Comparison of ENCODE assay signal across 20 mouse cellular contexts in the genomic region with DNA sequence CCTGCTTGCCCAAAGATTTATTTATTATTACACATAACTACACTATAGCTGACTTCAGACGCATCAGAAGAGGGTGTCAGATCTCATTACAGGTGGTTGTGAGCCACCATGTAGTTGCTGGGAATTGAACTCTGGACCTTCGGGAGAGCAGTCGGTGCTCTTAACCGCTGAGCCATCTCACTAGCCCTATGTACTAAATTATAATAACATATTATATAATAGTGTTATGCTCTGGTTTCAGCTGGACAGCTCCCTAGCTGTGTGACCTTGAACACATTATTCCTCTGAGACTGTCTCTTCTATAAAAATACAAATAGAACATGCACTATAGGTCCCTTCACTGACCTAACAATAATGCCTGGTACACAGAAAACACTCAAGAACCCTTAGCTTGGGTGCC. TPM values are rescaled to one million over a fixed set of nuclear protein-coding genes. Genes with fewer than 3 reads are reported as not detected.
DNase-seq lines count a peak whose midpoint lies in the region; ATAC-seq lines count a peak whose summit lies in the region.
"Had no signal": no experiment of that assay in that cellular context is flagged by ENCODE, and none has a peak within 500 bp of the region (broad histone marks: within the 10 kb centered on the region; RNA-seq: fewer than 3 reads in every experiment).

No protein-coding gene starts in this region.

- ATAC-seq in heart, embryonic 11.5 days (replicated peaks; ENCODE audit: insufficient number of reproducible peaks, low FRiP score, low TSS enrichment): no peak
- no peak for ATAC-seq in midbrain, embryonic 11.5 days (ENCODE audit: low FRiP score)
- ATAC-seq in midbrain, embryonic 15.5 days (replicated peaks): no peak
- ATAC-seq: activated CD4-positive, CD25-positive, alpha-beta regulatory T cell, adult 4 months; CD4-positive, CD25-positive, alpha-beta regulatory T cell, adult 4 months; Patski had no signal

- H3K9me3 ChIP-seq in heart, embryonic 11.5 days (replicated peaks; ENCODE audit: control insufficient read depth, low read length): no peaks in the 10 kb centered on the region
- no peaks in the 10 kb centered on the region for H3K9me3 ChIP-seq in midbrain, embryonic 11.5 days (ENCODE audit: control insufficient read depth, low read length)
- H3K9me3 ChIP-seq in midbrain, embryonic 15.5 days: no peaks in the 10 kb centered on the region
- H3K9me3 ChIP-seq: G1E had no signal

- H3K27me3 ChIP-seq in heart, embryonic 11.5 days (ENCODE audit: control insufficient read depth, insufficient read depth, low read length): no peaks in the 10 kb centered on the region
- H3K27me3 ChIP-seq in midbrain, embryonic 11.5 days (ENCODE audit: control insufficient read depth, insufficient read depth, low read length): no peaks in the 10 kb centered on the region
- H3K27me3 ChIP-seq in midbrain, embryonic 15.5 days (replicated peaks): no peaks in the 10 kb centered on the region
- H3K27me3 ChIP-seq: Patski had no signal

- no peak overlapping the region for H3K27ac ChIP-seq in heart, embryonic 11.5 days (ENCODE audit: low read depth, low read length)
- no peak overlapping the region for H3K27ac ChIP-seq in midbrain, embryonic 11.5 days (ENCODE audit: low read depth, low read length)
- H3K27ac ChIP-seq in midbrain, embryonic 15.5 days: no peak overlapping the region

- no peak overlapping the region for H3K4me2 ChIP-seq in heart, embryonic 11.5 days
- H3K4me2 ChIP-seq in midbrain, embryonic 11.5 days: no peak overlapping the region
- no peak overlapping the region for H3K4me2 ChIP-seq in midbrain, embryonic 15.5 days

- H3K9ac ChIP-seq in heart, embryonic 11.5 days (ENCODE audit: low read depth, low read length): no peak overlapping the region
- H3K9ac ChIP-seq in midbrain, embryonic 11.5 days (ENCODE audit: low read length): no peak overlapping the region
- H3K9ac ChIP-seq in midbrain, embryonic 15.5 days: no peak overlapping the region

- peak; percentile 55 for DNase-seq in heart, adult 11 months
- peak; percentile 69 for DNase-seq in midbrain, embryonic 11.5 days (ENCODE audit: low spot score, missing footprints)
- DNase-seq: adrenal gland, adult 2 months; adrenal gland, adult 8-10 months; adrenal gland, postnatal 10 days; adrenal gland, postnatal 14 days; adrenal gland, postnatal 25 days; adrenal gland, postnatal 36 days; B cell, adult 2 months; cerebellum, adult 11 months; cerebellum, adult 11-12 months; cerebellum, adult 18-20 months had no signal

- no peaks in the 10 kb centered on the region for H3K36me3 ChIP-seq in heart, embryonic 11.5 days (ENCODE audit: control insufficient read depth, insufficient read depth, low read length)
- no peaks in the 10 kb centered on the region for H3K36me3 ChIP-seq in midbrain, embryonic 11.5 days (ENCODE audit: control insufficient read depth, insufficient read depth, low read length)
- H3K36me3 ChIP-seq in midbrain, embryonic 15.5 days (replicated peaks): no peaks in the 10 kb centered on the region
- H3K36me3 ChIP-seq: G1E had no signal

- peaks cover 26% of the 10 kb centered on the region for H3K4me1 ChIP-seq in heart, embryonic 11.5 days (ENCODE audit: control insufficient read depth, insufficient read depth, low read length)
- peaks cover 7% of the 10 kb centered on the region; the same call in 1 of the 2 replicates for H3K4me1 ChIP-seq in midbrain, embryonic 11.5 days (ENCODE audit: control insufficient read depth, insufficient read depth, low read length)
- H3K4me1 ChIP-seq in midbrain, embryonic 15.5 days: peaks cover 9% of the 10 kb centered on the region; the same call in 1 of the 2 replicates

- 89% methylated on average over 4 of the region's 4 CpGs for WGBS in heart, embryonic 11.5 days (ENCODE audit: insufficient replicate concordance)
- 94% methylated on average over 4 of the region's 4 CpGs for WGBS in midbrain, embryonic 11.5 days
- WGBS in midbrain, embryonic 15.5 days: 97% methylated on average over 4 of the region's 4 CpGs

- H3K4me3 ChIP-seq in heart, embryonic 11.5 days (ENCODE audit: low read depth, low read length): no peak overlapping the region
- no peak overlapping the region for H3K4me3 ChIP-seq in midbrain, embryonic 11.5 days (ENCODE audit: low read depth, low read length)
- no peak overlapping the region for H3K4me3 ChIP-seq in midbrain, embryonic 15.5 days

RNA-seq across cellular contexts. Expression of gene Col1a1, which starts 11.0 kb away (rescaled TPM):
- polyA plus RNA-seq in heart, embryonic 11.5 days (2014; fragmentation: Nextera tagmentation; extraction: Ambion mirVana): 129 and 157 TPM in 2 replicates
- 128 and 136 TPM in 2 replicates for polyA plus RNA-seq in midbrain, embryonic 11.5 days (2014; fragmentation: Nextera tagmentation; extraction: Ambion mirVana)
- polyA plus RNA-seq in midbrain, embryonic 15.5 days (2015; fragmentation: Nextera tagmentation; extraction: Ambion mirVana): 82.7 and 92.9 TPM in 2 replicates
- polyA plus RNA-seq: G1E had no signal

RNA-seq across cellular contexts. Expression of gene Hils1, which starts 42.4 kb away (rescaled TPM):
- polyA plus RNA-seq in heart, embryonic 11.5 days (2014; fragmentation: Nextera tagmentation; extraction: Ambion mirVana): 0.24 TPM in 1 of 2 replicates, not detected in the other
- polyA plus RNA-seq in midbrain, embryonic 11.5 days (2014; fragmentation: Nextera tagmentation; extraction: Ambion mirVana): not detected in 2 replicates
- not detected in 2 replicates for polyA plus RNA-seq in midbrain, embryonic 15.5 days (2015; fragmentation: Nextera tagmentation; extraction: Ambion mirVana)
- polyA plus RNA-seq: activated CD4-positive, CD25-positive, alpha-beta regulatory T cell, adult 4 months; adrenal gland, adult 2 months; brain, embryonic 14.5 days; C2C12; CD4-positive, CD25-positive, alpha-beta regulatory T cell, adult 4 months; G1E; Patski had no signal

RNA-seq across cellular contexts. Expression of gene Sgca, which starts 51.1 kb away (rescaled TPM):
- polyA plus RNA-seq in heart, embryonic 11.5 days (2014; fragmentation: Nextera tagmentation; extraction: Ambion mirVana): 24.7 and 25.3 TPM in 2 replicates
- not detected in 2 replicates for polyA plus RNA-seq in midbrain, embryonic 11.5 days (2014; fragmentation: Nextera tagmentation; extraction: Ambion mirVana)
- polyA plus RNA-seq in midbrain, embryonic 15.5 days (2015; fragmentation: Nextera tagmentation; extraction: Ambion mirVana): not detected in 2 replicates
- polyA plus RNA-seq: CD4-positive, CD25-positive, alpha-beta regulatory T cell, adult 4 months; G1E had no signal

Comparison
In these comparisons a context has a peak if more than half of its experiments do, and no peak if none do; other contexts are left out.
1. RNA of gene Sgca, which starts 51.1 kb away (polyA plus RNA-seq): 24.7 to 25.3 TPM in heart, embryonic 11.5 days; not detected in midbrain, embryonic 15.5 days and not detected in midbrain, embryonic 11.5 days; every median in the first group is over 10 times any median in the second.